Mouse (Mus musculus) left cerebral cortex, adult 2 months (tissue): Measurements from ENCODE around the gene Tmem52. TPM values are rescaled to one million over a fixed set of nuclear protein-coding genes. Genes with fewer than 3 reads are reported as not detected.
"Not testable (repeated sequence)": the region's sequence is repeated elsewhere in the genome, so short reads cannot be mapped to it uniquely, and the experiment has no call there.

ENCODE experiments used
- DNase-seq, 2 experiments: peaks; one replicate each; pipeline ENCODE4 v3.0.0; 2021 to 2022; ENCODE audit warnings: low spot score in 2 of 2, mixed read lengths in 1 of 2; ENCODE audit errors: extremely low spot score in 1 of 2
- H3K27ac ChIP-seq: fragments of 200-600 bp; 2 replicates; pipeline ENCODE4 v1.8.1; 2022
- H3K4me3 ChIP-seq: fragments of 200-600 bp; 2 replicates; pipeline ENCODE4 v1.8.1; 2022
- CTCF ChIP-seq: fragments of 200-600 bp; IDR thresholded peaks from 2 replicates; pipeline ENCODE4 v1.8.1; 2022; ENCODE audit warnings: antibody characterized with exemption, mild to moderate bottlenecking, moderate library complexity
- intact Hi-C: fragments of 180-260 bp; cut with DNase I; formaldehyde crosslinking; loops from one replicate; pipeline ENCODE4 v1.15.1; 2025
- total RNA-seq, 2 experiments: library from RNA; stranded (reverse); gene quantifications; 2 replicates each; pipeline ENCODE4 v1.2.3; 2021

Tmem52 gene
- total RNA-seq, 2 experiments from 2014 or later: 1.7 to 1.9 TPM

DNA sequence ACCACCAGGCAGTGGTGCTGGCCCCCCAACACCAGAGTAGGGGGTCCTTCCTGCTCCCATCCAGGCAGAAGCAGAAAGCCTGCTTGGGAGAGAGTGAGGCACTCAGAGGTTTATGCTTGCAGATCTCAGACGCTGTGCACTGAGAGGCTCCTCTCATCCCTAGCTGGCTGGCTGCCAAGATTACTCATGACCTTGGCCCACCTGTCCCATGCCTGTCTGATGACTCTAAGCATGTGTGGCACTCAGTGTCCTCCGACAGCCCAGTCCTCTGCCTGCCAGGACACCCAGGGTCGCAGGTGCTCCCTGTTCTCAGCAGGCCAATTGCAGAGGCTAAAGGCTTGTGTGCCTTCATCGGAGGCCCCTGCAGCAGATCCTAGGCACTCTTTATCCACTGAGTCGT lies 4.4 kb downstream of the Tmem52 start:
- no peak for DNase-seq
- intact Hi-C loops: no loop called here

GRCm38 (mm10) chr4:155473796-155474195 lies 4.9 kb downstream of the Tmem52 start:
- DNase-seq, intact Hi-C loops, H3K27ac ChIP-seq, H3K4me3 ChIP-seq: not testable (repeated sequence)

More for the DNA sequence above, 4.4 kb downstream of the Tmem52 start:
- Histone ChIP-seq H3K4me3 (no peak overlapping the region), H3K27ac (no peak overlapping the region)
- no peak for TF ChIP-seq CTCF

DNA sequence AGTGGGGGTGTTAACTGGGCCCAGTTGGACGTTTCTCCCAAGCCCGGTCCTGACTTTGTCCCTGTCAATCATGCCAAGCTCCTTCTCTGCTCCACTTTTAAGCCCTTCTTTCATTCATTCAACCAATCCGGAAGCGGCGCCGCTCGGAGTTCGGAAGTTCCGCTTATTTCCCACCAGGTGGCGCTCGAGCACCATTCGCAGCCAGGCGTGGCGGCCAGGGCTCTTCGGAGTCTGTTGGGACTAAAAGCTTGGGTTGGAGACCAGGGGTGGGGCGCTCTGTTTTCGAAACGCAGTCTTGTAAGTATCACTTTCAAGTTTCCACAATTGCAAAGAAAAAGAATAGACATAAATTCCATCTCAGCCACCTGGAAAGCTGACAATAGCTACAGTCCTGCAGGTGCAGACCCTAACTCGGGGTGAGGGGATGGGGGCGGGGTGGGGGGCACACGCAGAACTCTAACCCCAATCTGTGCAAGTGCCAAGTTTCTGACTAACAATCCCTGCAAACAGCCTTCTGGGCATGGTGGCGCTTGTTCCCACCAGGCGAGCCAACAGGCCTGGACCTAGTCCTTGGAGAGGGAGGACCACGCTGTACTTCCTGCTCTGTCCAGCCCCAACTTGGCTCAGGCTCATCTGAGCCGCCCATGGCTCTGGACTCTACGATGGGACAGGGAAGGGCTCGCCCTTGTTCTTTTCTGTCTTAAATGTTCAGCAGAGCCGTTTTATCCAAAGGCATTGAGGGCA lies 12.6 kb downstream of the Tmem52 start:
- Histone ChIP-seq H3K4me3 (no peak overlapping the region), H3K27ac (peak overlapping the region; percentile 56)
- intact Hi-C loops: loop anchor here (1.0 to 5.0 kb wide), 3 partner anchors 87 to 114 kb away; no protein-coding TSS in a partner anchor
- peak; percentile 98 for TF ChIP-seq CTCF
- peak; percentile 76 to 82 for DNase-seq

GRCm38 (mm10) chr4:155482125-155482480 lies 13.2 kb downstream of the Tmem52 start:
- Histone ChIP-seq H3K4me3 (no peak overlapping the region), H3K27ac (peak overlapping the region; percentile 56)
- TF ChIP-seq CTCF: no peak
- DNase-seq: no peak
- intact Hi-C loops: loop anchor here (1.0 to 5.0 kb wide), 2 partner anchors 98 to 115 kb away; no protein-coding TSS in a partner anchor

GRCm38 (mm10) chr4:155482733-155483540 lies 14.0 kb downstream of the Tmem52 start:
- no peak overlapping the region for H3K27ac ChIP-seq
- no peak for TF ChIP-seq CTCF
- no peak for DNase-seq
- intact Hi-C loops: loop anchor here (1.0 to 5.0 kb wide), 2 partner anchors 97 to 116 kb away; no protein-coding TSS in a partner anchor
- H3K4me3 ChIP-seq: no peak overlapping the region

GRCm38 (mm10) chr4:155485521-155485920 lies 16.6 kb downstream of the Tmem52 start:
- TF ChIP-seq CTCF: no peak
- no peak for DNase-seq
- Histone ChIP-seq H3K4me3 (no peak overlapping the region), H3K27ac (no peak overlapping the region)
- intact Hi-C loops: no loop called here

DNA sequence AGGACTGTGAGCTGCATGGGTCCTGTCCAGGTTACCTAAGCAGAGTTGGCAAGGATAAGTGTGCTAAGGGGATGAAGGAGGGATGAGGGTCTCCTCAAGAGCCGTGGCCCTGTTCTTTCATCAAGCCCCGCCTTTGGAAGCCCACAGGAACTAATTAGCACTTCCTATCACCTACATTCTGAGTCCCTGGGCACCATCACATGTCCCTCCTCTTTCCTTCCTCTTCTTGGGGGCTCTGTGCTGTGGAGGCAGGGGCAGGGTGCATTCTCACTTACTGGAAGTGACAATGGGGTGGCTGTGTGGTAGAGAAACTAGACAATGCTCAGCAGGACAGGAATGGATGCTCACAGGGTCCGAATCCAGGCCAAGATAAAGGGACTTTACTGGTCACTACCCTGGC lies 18.8 kb downstream of the Tmem52 start:
- no peak for TF ChIP-seq CTCF
- DNase-seq: no peak
- Histone ChIP-seq H3K4me3 (no peak overlapping the region), H3K27ac (peak overlapping the region; percentile 44)
- intact Hi-C loops: no loop called here

- no peak overlapping the region for H3K4me3 ChIP-seq
- no peak for TF ChIP-seq CTCF
- intact Hi-C loops: no loop called here
- H3K27ac ChIP-seq: peak overlapping the region; percentile 72
- no peak for DNase-seq
Observed at GRCm38 (mm10) chr4:155488232-155489025, 19.5 kb downstream of the Tmem52 start.

DNA sequence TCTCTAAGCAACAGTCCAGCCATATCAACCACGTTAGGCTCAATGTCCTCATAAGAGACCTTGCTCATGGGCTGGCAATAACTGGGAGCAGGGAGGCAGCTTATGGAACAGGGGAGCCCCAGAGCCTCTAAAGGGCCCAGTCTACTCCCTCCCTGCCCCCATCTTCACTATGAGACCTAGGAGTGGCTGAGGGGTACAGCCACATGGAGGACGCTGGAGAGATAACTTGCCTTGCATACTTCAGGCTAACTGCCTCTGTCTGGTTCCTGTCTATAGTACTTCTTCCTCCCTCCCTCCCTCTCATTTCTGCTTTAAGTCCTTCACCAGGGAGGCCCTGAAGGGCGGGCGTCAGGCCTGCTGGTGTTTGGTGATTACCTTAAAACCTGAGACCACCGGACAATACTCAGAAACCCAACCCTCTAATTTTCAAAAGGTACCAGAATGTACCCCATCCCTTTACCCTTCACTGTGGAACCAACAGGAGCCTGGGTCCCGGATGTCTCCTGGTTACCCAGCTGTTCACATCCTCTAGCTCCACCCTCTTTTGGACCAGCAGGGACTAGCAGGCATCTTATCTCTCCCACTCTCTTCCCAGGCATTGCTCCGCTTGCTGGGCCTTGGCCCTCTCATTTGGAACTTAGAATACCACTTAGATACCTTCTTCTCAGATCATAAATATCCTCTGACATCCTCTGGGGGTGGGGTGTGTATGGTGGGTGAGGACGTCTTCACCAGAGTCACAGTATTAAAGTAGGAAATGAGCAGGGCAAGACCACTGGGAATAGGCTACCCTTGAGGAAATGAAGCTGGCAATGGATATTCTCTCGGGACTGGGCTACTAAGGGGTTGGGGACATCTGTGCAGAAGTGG lies 20.4 kb downstream of the Tmem52 start:
- DNase-seq: no peak
- H3K27ac ChIP-seq: peak overlapping the region; percentile 72
- TF ChIP-seq CTCF: no peak
- no peak overlapping the region for H3K4me3 ChIP-seq
- intact Hi-C loops: no loop called here

- no peak for DNase-seq
- Histone ChIP-seq H3K27ac (peak overlapping the region; percentile 95), H3K4me3 (peak overlapping the region; percentile 84)
- no peak for TF ChIP-seq CTCF
- intact Hi-C loops: no loop called here
Observed at GRCm38 (mm10) chr4:155490456-155490855, 21.5 kb downstream of the Tmem52 start.
